Mouse (Mus musculus) midbrain, embryonic 14.5 days (tissue): Measurements from ENCODE around the gene Ikzf2. TPM values are rescaled to one million over a fixed set of nuclear protein-coding genes. Genes with fewer than 3 reads are reported as not detected.

ENCODE experiments used
- ATAC-seq: fragments of 200-750 bp; cut with Nextera tagmentation; 2 replicates; pipeline ENCODE4 v1.8.0; 2017; ENCODE audit warnings: moderate number of reproducible peaks, moderate library complexity; ENCODE audit not compliant: low FRiP score, low TSS enrichment
- DNase-seq: peaks from one replicate; pipeline ENCODE4 v3.0.0-alpha.2; 2015
- H3K27ac ChIP-seq: fragments of 300-500 bp; sonication (generic); replicated peaks from 2 replicates; pipeline ENCODE4 v1.5.1; 2014; ENCODE audit warnings: mild to moderate bottlenecking, low read depth, low read length, moderate library complexity
- H3K27me3 ChIP-seq: fragments of 300-500 bp; sonication (generic); 2 replicates; pipeline ENCODE4 v1.6.1; 2014; ENCODE audit warnings: low read length, control low read depth, mixed read lengths; ENCODE audit not compliant: control insufficient read depth, insufficient read depth
- H3K36me3 ChIP-seq: fragments of 300-500 bp; sonication (generic); 2 replicates; pipeline ENCODE4 v1.6.1; 2014; ENCODE audit warnings: low read length, control low read depth; ENCODE audit not compliant: control insufficient read depth, insufficient read depth
- H3K4me1 ChIP-seq: fragments of 300-500 bp; sonication (generic); 2 replicates; pipeline ENCODE4 v1.6.1; 2014; ENCODE audit warnings: mild to moderate bottlenecking, antibody characterized with exemption, low read length, control low read depth; ENCODE audit not compliant: control insufficient read depth, insufficient read depth
- H3K4me2 ChIP-seq: fragments of 300-500 bp; sonication (generic); 2 replicates; pipeline ENCODE4 v1.6.1; 2014; ENCODE audit warnings: mild to moderate bottlenecking, low read length, moderate library complexity
- H3K4me3 ChIP-seq: fragments of 300-500 bp; sonication (generic); replicated peaks from 2 replicates; pipeline ENCODE4 v1.5.1; 2014; ENCODE audit warnings: low read depth, low read length
- H3K9ac ChIP-seq: fragments of 300-500 bp; sonication (generic); replicated peaks from 2 replicates; pipeline ENCODE4 v1.6.1; 2014; ENCODE audit warnings: mild to moderate bottlenecking, low read length, moderate library complexity
- H3K9me3 ChIP-seq: fragments of 300-500 bp; sonication (generic); 2 replicates; pipeline ENCODE4 v1.6.1; 2016; ENCODE audit warnings: low read length, control low read depth, mixed read lengths; ENCODE audit not compliant: control insufficient read depth
- WGBS: fragments of 180-500 bp; shearing (Covaris S2); extraction: QIAGEN DNeasy Blood & Tissue Kit; methylation state at CpG from one replicate; pipeline ENCODE4 v1.1.7; 2014; 5-methylcytosine and 5-hydroxymethylcytosine counted together
- polyA plus RNA-seq: library from polyadenylated mRNA; unstranded; fragments of >200 nt; fragmentation: Nextera tagmentation; extraction: Ambion mirVana; gene quantifications from 2 replicates; pipeline ENCODE4 v1.2.1, GENCODE M21; 2014

Gene Ikzf2
- polyA plus RNA-seq, 1 experiment from 2014 or later: 4.5 TPM

GRCm38 (mm10) chr1:69533048-69533447 is 154.0 kb downstream of the Ikzf2 start:
- H3K4me3 ChIP-seq: no peak overlapping the region
- no peaks in the 10 kb centered on the region for H3K36me3 ChIP-seq
- H3K27me3 ChIP-seq: no peaks in the 10 kb centered on the region
- H3K9me3 ChIP-seq: no peaks in the 10 kb centered on the region
- no peak overlapping the region for H3K4me2 ChIP-seq
- H3K4me1 ChIP-seq: no peaks in the 10 kb centered on the region
- H3K9ac ChIP-seq: no peak overlapping the region
- no peak for ATAC-seq
- DNase-seq: no peak
- H3K27ac ChIP-seq: no peak overlapping the region
- 96% methylated on average over 10 of the region's 10 CpGs for WGBS

- 91% methylated on average over 4 of the region's 4 CpGs for WGBS
- no peak for ATAC-seq
- H3K4me3 ChIP-seq: no peak overlapping the region
Observed at GRCm38 (mm10) chr1:69528696-69529095, 158.3 kb downstream of the Ikzf2 start.

GRCm38 (mm10) chr1:69521656-69522055 is 165.4 kb downstream of the Ikzf2 start:
- ATAC-seq: no peak
- H3K27ac ChIP-seq: no peak overlapping the region
- 100% methylated on average over 2 of the region's 2 CpGs for WGBS

More at GRCm38 (mm10) chr1:69528696-69529095, 158.3 kb downstream of the Ikzf2 start:
- no peaks in the 10 kb centered on the region for H3K9me3 ChIP-seq
- no peak overlapping the region for H3K27ac ChIP-seq
- no peak for DNase-seq
- H3K36me3 ChIP-seq: no peaks in the 10 kb centered on the region
- H3K4me2 ChIP-seq: no peak overlapping the region
- H3K4me1 ChIP-seq: no peaks in the 10 kb centered on the region
- no peak overlapping the region for H3K9ac ChIP-seq
- no peaks in the 10 kb centered on the region for H3K27me3 ChIP-seq

GRCm38 (mm10) chr1:69519356-69519755 is 167.7 kb downstream of the Ikzf2 start:
- Histone ChIP-seq H3K9ac (no peak overlapping the region), H3K4me3 (no peak overlapping the region), H3K27ac (no peak overlapping the region), H3K27me3 (no peaks in the 10 kb centered on the region), H3K36me3 (no peaks in the 10 kb centered on the region), H3K4me2 (no peak overlapping the region), H3K4me1 (no peaks in the 10 kb centered on the region), H3K9me3 (no peaks in the 10 kb centered on the region)
- DNase-seq (no peak), ATAC-seq (no peak)
- WGBS: 94% methylated on average over 4 of the region's 4 CpGs

More at GRCm38 (mm10) chr1:69521656-69522055, 165.4 kb downstream of the Ikzf2 start:
- DNase-seq: no peak
- H3K9me3 ChIP-seq: no peaks in the 10 kb centered on the region
- no peaks in the 10 kb centered on the region for H3K4me1 ChIP-seq
- H3K9ac ChIP-seq: no peak overlapping the region
- H3K4me3 ChIP-seq: no peak overlapping the region
- no peak overlapping the region for H3K4me2 ChIP-seq
- no peaks in the 10 kb centered on the region for H3K27me3 ChIP-seq
- no peaks in the 10 kb centered on the region for H3K36me3 ChIP-seq

GRCm38 (mm10) chr1:69518012-69518411 is 169.0 kb downstream of the Ikzf2 start:
- 92% methylated on average over 4 of the region's 4 CpGs for WGBS
- Histone ChIP-seq H3K4me2 (no peak overlapping the region), H3K27me3 (no peaks in the 10 kb centered on the region), H3K27ac (no peak overlapping the region), H3K36me3 (no peaks in the 10 kb centered on the region), H3K4me1 (no peaks in the 10 kb centered on the region), H3K9ac (no peak overlapping the region), H3K9me3 (no peaks in the 10 kb centered on the region), H3K4me3 (no peak overlapping the region)
- ATAC-seq: no peak
- no peak for DNase-seq

GRCm38 (mm10) chr1:69516144-69516543 is 170.9 kb downstream of the Ikzf2 start:
- Histone ChIP-seq H3K4me2 (no peak overlapping the region), H3K27ac (no peak overlapping the region), H3K36me3 (no peaks in the 10 kb centered on the region), H3K4me3 (no peak overlapping the region), H3K9ac (no peak overlapping the region), H3K27me3 (no peaks in the 10 kb centered on the region), H3K4me1 (no peaks in the 10 kb centered on the region), H3K9me3 (no peaks in the 10 kb centered on the region)
- DNase-seq: no peak
- 57% methylated on average over 5 of the region's 5 CpGs for WGBS
- no peak for ATAC-seq

GRCm38 (mm10) chr1:69513595-69514250 is 173.3 kb downstream of the Ikzf2 start:
- H3K4me2 ChIP-seq: no peak overlapping the region
- no peak overlapping the region for H3K9ac ChIP-seq
- H3K4me3 ChIP-seq: no peak overlapping the region
- H3K9me3 ChIP-seq: no peaks in the 10 kb centered on the region
- no peaks in the 10 kb centered on the region for H3K4me1 ChIP-seq
- ATAC-seq (no peak), DNase-seq (no peak)
- no peaks in the 10 kb centered on the region for H3K27me3 ChIP-seq
- no peak overlapping the region for H3K27ac ChIP-seq
- H3K36me3 ChIP-seq: no peaks in the 10 kb centered on the region
- WGBS: 39% methylated on average over 5 of the region's 5 CpGs

- DNase-seq: no peak
- 72% methylated on average over 3 of the region's 3 CpGs for WGBS
- H3K9ac ChIP-seq: no peak overlapping the region
- H3K27ac ChIP-seq: no peak overlapping the region
- no peaks in the 10 kb centered on the region for H3K4me1 ChIP-seq
- H3K9me3 ChIP-seq: no peaks in the 10 kb centered on the region
- no peak for ATAC-seq
- no peaks in the 10 kb centered on the region for H3K36me3 ChIP-seq
- H3K4me2 ChIP-seq: no peak overlapping the region
- no peaks in the 10 kb centered on the region for H3K27me3 ChIP-seq
- H3K4me3 ChIP-seq: no peak overlapping the region
Observed at GRCm38 (mm10) chr1:69508275-69508674, 178.8 kb downstream of the Ikzf2 start.

GRCm38 (mm10) chr1:69507513-69507912 is 179.5 kb downstream of the Ikzf2 start:
- Histone ChIP-seq H3K4me1 (no peaks in the 10 kb centered on the region), H3K9ac (no peak overlapping the region), H3K4me3 (no peak overlapping the region), H3K27me3 (no peaks in the 10 kb centered on the region), H3K4me2 (no peak overlapping the region), H3K27ac (no peak overlapping the region), H3K9me3 (no peaks in the 10 kb centered on the region), H3K36me3 (no peaks in the 10 kb centered on the region)
- DNase-seq: no peak
- 78% methylated on average over 6 of the region's 6 CpGs for WGBS
- ATAC-seq: no peak
